Mouse (Mus musculus) mouse trophoblast stem cell (cell line): ENCODE measurements at regions not wholly inside any gene's neighbourhood (a gene's known extent, or its start where the extent isn't known, plus 50 kb on each side); places are given as distances from the start of the nearest gene placed in this dataset.
"Not testable (repeated sequence)": the region's sequence is repeated elsewhere in the genome, so short reads cannot be mapped to it uniquely, and the experiment has no call there.

Source experiments
- in situ Hi-C, 2 experiments: fragments of 300-500 bp; cut with MseI, MboI; formaldehyde crosslinking; loops; 2 replicates in 1 of 2; 3 replicates in 1 of 2; pipeline ENCODE4 v1.15.1; 2025

DNA sequence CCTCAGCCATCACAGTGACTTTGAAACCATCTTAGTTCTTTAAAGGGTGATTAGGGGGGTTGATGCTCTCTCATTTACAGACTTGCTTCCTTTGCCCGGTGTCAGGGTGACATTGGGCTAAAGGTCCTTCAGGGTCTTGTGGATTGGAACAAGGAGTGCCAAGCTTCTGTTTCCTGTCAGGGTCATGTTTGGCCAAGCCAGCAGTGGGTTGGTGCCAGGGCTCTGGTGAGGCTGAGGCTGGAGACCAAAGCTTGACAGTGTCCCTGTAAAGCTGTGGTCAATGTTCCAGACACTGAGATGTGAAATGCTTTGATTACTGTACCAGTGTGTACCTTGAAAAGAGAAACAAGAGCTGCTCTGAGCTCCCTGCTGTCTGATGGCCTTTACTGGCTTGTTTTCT, 150.8 kb upstream of the Fam3c start:
- in situ Hi-C loops, result no loop called here

GRCm38 (mm10) chr6:22497306-22497705, 141.3 kb upstream of the Fam3c start:
- in situ Hi-C loops, result no loop called here

DNA sequence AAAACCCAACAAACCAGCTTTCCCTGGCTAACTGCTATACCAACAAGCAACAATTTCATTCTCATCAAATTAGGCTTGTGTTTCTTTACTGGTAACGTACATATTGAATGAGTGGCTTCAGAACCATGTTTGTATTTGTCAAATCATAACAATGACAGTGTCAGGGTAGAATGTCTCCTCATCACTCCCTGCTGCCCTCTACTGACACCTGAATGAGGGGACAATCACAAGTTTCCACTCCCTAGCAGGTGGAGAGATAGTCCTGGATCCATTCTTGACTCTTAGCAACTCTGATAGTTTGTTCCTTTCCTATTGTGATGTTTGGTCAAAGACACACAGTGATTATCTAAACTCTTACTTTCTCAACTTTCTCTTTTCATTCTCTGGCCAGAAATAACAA, 140.4 kb upstream of the Fam3c start:
- in situ Hi-C loops, result no loop called here

GRCm38 (mm10) chr6:22493632-22494260, 137.7 kb upstream of the Fam3c start:
- in situ Hi-C loops, result loop anchor here (5.0 kb wide), 2 partner anchors 166 to 371 kb away; no protein-coding TSS in a partner anchor

DNA sequence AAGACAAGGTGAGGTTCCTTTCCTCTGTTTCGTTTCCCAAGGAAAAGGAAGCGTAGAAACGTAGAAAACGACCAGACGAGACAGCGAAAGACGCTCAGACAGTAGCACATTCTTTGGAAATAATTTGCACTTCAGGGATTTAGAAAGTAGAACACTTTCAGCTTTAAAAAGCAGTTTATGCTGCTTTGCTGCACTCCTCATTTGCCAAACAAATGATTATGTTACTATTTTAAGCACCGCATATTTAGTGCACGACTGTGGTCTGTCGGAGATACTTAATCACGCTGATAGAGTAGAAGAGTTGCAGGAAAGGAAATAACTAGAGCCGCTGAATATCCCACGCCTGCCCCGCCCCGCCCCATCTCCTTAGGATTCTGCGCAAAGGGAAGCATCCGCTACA, 136.9 kb upstream of the Fam3c start:
- in situ Hi-C loops, result loop anchor here (5.0 kb wide), 2 partner anchors 166 to 371 kb away; no protein-coding TSS in a partner anchor

DNA sequence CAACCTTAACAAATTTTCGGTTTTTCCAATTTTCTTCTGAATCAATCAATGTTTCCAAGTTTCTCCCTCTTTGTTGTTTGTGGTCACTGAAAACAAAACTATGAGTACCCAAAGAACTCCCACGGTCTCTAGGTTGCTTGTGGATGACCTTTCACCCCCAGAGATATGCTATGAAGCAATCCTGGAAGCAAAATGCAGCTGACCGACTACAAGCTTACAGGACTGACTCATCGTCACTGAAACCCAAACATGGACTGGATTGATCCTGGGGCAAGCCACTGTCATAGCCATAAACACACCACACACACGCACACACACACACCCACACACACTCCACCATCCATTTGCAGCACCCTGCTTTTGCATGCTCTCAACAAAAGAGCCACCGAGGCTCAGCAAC, 134.7 kb upstream of the Fam3c start:
- in situ Hi-C loops, result loop anchor here (5.0 kb wide), 2 partner anchors 163 to 368 kb away; no protein-coding TSS in a partner anchor

DNA sequence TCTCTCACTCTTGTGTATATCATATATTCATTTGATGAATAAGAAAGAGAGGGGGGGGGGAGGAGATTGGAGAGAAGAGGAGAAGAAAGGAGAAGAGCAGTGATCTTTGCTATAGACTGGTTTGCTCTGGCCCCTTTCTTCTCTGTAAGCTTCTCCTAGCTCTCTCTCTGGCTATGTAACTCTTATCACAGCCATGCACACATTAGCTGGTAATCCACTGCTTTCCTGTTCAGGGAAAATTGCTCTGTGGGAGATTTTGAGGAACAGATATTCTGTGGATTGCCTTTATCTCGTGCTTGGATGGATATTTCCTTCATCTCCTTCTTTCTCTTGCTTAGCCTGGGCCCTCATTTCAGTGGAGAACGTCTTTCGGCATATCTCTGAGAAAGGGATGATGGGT, 131.4 kb upstream of the Fam3c start:
- in situ Hi-C loops, result no loop called here

GRCm38 (mm10) chr6:22485828-22486518, 129.9 kb upstream of the Fam3c start:
- in situ Hi-C loops, result no loop called here

GRCm38 (mm10) chr6:22482257-22482656, 126.2 kb upstream of the Fam3c start:
- in situ Hi-C loops, result not testable (repeated sequence)

DNA sequence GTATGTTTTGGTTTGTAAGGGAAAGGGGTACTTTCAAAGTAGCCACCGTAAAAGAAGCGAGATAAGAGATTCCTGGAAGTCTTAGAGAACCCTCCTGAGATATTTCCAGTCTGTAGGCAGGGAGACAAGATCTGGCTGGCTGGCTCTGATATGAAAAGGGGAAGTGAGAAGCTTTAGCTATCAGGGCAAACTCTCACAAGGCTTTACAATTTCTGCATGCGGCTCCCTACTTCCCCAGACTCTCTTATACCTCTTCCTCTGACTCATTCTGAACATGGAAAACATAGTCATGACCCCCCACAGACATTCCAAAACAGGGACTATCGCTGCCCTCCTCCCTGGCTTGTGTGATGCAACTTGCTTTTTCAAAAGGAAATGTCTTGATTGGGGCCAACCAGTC, 118.6 kb upstream of the Fam3c start:
- in situ Hi-C loops, result no loop called here

DNA sequence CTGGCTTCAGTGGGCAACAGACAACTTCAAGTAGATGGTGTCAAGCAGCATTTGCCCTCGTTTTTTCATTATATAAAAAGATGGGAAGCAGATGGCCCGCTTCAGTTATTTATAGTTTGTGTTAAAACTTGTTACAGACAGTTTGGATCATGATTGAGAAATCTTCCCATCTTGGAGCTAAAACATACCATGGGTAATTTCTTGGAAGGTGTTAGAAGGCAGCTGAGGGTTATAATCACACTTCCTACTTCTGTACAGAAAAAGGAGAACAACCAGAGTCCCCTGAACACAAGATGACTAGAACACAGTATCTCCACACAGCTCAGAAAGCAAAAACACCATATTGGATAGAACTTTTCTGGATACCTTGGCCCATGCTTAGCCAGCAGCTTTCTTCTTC, 118.0 kb upstream of the Fam3c start:
- in situ Hi-C loops, result no loop called here

GRCm38 (mm10) chr6:22472400-22472799, 116.4 kb upstream of the Fam3c start:
- in situ Hi-C loops, result not testable (repeated sequence)

- in situ Hi-C loops, result no loop called here
Measured at GRCm38 (mm10) chr6:22467334-22467993, 111.4 kb upstream of the Fam3c start.

- in situ Hi-C loops, result no loop called here
Measured at GRCm38 (mm10) chr6:22465926-22466325, 109.9 kb upstream of the Fam3c start.

DNA sequence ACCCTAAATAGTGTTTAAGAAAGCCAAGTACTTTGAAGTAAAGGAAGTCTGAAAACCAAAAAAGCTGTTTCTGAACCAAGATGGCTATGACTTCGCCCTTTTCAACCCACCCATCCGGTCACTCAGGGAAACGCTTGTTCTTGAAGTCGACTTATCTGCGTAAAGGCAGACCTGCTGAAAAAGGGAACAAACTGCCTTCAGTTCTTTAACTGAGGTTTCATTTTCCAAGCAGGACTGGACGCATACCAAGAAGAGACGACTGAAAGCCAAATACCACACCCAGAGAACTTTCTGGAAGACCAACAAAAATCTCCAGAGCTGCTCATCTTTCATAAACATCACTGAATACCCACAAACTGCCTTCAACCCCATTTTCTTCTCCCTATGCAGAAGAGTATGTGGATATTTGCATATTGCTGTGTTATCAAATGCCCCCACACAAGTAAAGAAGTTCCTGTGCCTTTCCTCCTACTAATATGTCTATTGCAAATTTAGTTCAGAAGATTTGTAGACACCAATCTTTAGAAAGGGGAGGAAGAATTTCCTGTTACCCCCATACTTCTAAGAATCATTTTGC, 103.5 kb upstream of the Fam3c start:
- in situ Hi-C loops, result no loop called here

GRCm38 (mm10) chr6:22452203-22452602, 96.2 kb upstream of the Fam3c start:
- in situ Hi-C loops, result no loop called here

DNA sequence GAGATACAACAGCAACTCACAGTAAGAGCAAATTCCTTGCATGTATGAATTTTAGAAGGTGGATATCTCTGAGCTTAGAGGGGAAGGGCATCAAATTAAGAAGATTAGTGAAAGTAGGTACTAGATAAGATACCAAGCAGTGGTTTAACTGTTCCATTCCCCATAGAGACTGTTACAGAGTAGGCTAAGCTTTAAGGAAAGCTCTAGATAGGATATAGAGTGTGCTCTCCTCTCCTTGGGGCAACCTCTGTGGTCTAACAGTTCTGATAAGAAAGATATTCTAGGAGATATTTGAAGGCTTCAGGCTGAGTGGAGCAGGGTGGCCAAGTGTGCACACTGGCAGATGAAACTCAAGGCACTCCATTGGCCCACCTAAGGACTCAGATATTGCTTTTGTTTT, 94.5 kb upstream of the Fam3c start:
- in situ Hi-C loops, result no loop called here

GRCm38 (mm10) chr6:22448906-22449305, 92.9 kb upstream of the Fam3c start:
- in situ Hi-C loops, result no loop called here

GRCm38 (mm10) chr6:22447636-22448035, 91.6 kb upstream of the Fam3c start:
- in situ Hi-C loops, result no loop called here

- in situ Hi-C loops, result no loop called here
Measured at GRCm38 (mm10) chr6:22446621-22447310, 90.7 kb upstream of the Fam3c start.

- in situ Hi-C loops, result not testable (repeated sequence)
Measured at GRCm38 (mm10) chr6:22444856-22445255, 88.8 kb upstream of the Fam3c start.

DNA sequence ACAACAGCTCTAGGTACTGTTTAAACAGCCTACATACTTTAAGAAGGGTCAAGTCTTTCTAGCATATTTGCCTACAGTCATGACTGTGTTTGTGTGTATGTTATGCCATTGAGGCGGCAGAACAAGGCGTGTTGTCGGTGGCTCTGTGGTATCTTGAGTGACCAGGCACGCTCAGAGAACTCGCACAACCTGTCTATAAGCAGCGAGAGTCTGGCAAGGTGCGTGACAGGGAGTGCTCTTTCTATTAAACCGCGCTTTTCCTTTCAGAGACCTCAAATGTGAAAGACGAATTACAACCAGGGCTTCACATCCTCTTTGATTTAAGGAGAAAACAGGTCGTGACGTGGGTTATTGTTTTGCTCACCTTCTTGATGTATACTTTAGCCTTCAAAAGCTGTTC, 88.2 kb upstream of the Fam3c start:
- in situ Hi-C loops, result no loop called here
